28 mouse cellular contexts compared by ENCODE assay signal in genomic region chr9:113302429-113302828, GRCm38 (mm10).
DNase-seq lines count a peak whose midpoint lies in the region; ATAC-seq and TF ChIP-seq lines count a peak whose summit lies in the region.
"Had no signal": no experiment of that assay in that cellular context is flagged by ENCODE, and none has a peak within 500 bp of the region (broad histone marks: within the 10 kb centered on the region; RNA-seq: fewer than 3 reads in every experiment).

No protein-coding gene starts in this region.

- WGBS in embryonic facial prominence, embryonic 14.5 days = 28% methylated on average over 1 of the region's 1 CpGs
- WGBS in embryonic facial prominence, embryonic 10.5 days = 68% methylated on average over 1 of the region's 1 CpGs
- WGBS in midbrain, postnatal 0 days = 39% methylated on average over 1 of the region's 1 CpGs
- 32% methylated on average over 1 of the region's 1 CpGs for WGBS in midbrain, embryonic 16.5 days

- H3K27ac ChIP-seq in embryonic facial prominence, embryonic 14.5 days (replicated peaks; ENCODE audit: low read depth, low read length) = no peak overlapping the region
- no peak overlapping the region for H3K27ac ChIP-seq in embryonic facial prominence, embryonic 10.5 days (replicated peaks)
- H3K27ac ChIP-seq in midbrain, postnatal 0 days (ENCODE audit: low read depth, low read length) = no peak overlapping the region
- no peak overlapping the region for H3K27ac ChIP-seq in midbrain, embryonic 16.5 days (ENCODE audit: low read length)
- H3K27ac ChIP-seq in cortical plate, adult 2 months (ENCODE audit: insufficient read depth, low read length) = peak overlapping the region; percentile 3; the same call in 1 of the 2 replicates
- H3K27ac ChIP-seq: forebrain, embryonic 10.5 days; heart, adult 2 months; heart, embryonic 13.5 days; hindbrain, embryonic 12.5 days; limb, embryonic 10.5 days; liver, embryonic 15.5 days; lung, embryonic 15.5 days; macrophage; midbrain, embryonic 15.5 days; stomach, postnatal 0 days had no signal

- no peak for ATAC-seq in embryonic facial prominence, embryonic 14.5 days (ENCODE audit: low read depth)
- no peak for ATAC-seq in midbrain, postnatal 0 days (ENCODE audit: low FRiP score)
- ATAC-seq in midbrain, embryonic 16.5 days = no peak
- ATAC-seq: activated CD4-positive, CD25-positive, alpha-beta regulatory T cell, adult 4 months; forebrain, postnatal 0 days; midbrain, embryonic 15.5 days; Patski had no signal

- peak; percentile 3 for DNase-seq in embryonic facial prominence, embryonic 14.5 days (ENCODE audit: low spot score)
- no peak for DNase-seq in embryonic facial prominence, embryonic 10.5 days (ENCODE audit: low spot score)
- peak; percentile 14 for DNase-seq in midbrain, postnatal 0 days (ENCODE audit: low spot score)
- DNase-seq in adrenal gland, adult 8-10 months = peak; percentile 77
- no peak for DNase-seq in layer of hippocampus, postnatal 14 days (ENCODE audit: low spot score in 2 of 2)
- DNase-seq in lung, postnatal 10 days = no peak
- DNase-seq: cerebellum, adult 9-10 months; forebrain, postnatal 0 days; gastrocnemius, postnatal 25 days; heart, adult 2 months; kidney, adult 2 months; kidney, postnatal 14 days; liver; thymus, adult 2 months; thymus, postnatal 4 days had no signal

- H3K9ac ChIP-seq in embryonic facial prominence, embryonic 14.5 days (ENCODE audit: low read depth, low read length) = no peak overlapping the region
- H3K9ac ChIP-seq in midbrain, postnatal 0 days (replicated peaks; ENCODE audit: low read length, poor library complexity, severe bottlenecking) = no peak overlapping the region
- no peak overlapping the region for H3K9ac ChIP-seq in midbrain, embryonic 16.5 days (ENCODE audit: low read depth, low read length)
- H3K9ac ChIP-seq: forebrain, postnatal 0 days; heart, embryonic 13.5 days; hindbrain, embryonic 12.5 days; liver, embryonic 15.5 days; lung, embryonic 15.5 days; midbrain, embryonic 15.5 days had no signal

- H3K4me2 ChIP-seq in embryonic facial prominence, embryonic 14.5 days (ENCODE audit: low read depth, low read length) = no peak overlapping the region
- no peak overlapping the region for H3K4me2 ChIP-seq in midbrain, postnatal 0 days (ENCODE audit: low read depth, low read length, poor library complexity, severe bottlenecking)
- H3K4me2 ChIP-seq in midbrain, embryonic 16.5 days (ENCODE audit: low read length) = no peak overlapping the region
- H3K4me2 ChIP-seq: heart, embryonic 13.5 days; hindbrain, embryonic 12.5 days; liver, embryonic 15.5 days; lung, embryonic 15.5 days; midbrain, embryonic 15.5 days had no signal

- no peak for TF ChIP-seq CTCF in midbrain, postnatal 0 days (IDR thresholded peaks at IDR 0.05)
- TF ChIP-seq CTCF in cortical plate, adult 2 months (IDR thresholded peaks at IDR 0.05; ENCODE audit: extremely low read depth, insufficient read depth, low read length) = no peak

- no peak for TF ChIP-seq POLR2A in cortical plate, adult 2 months (IDR thresholded peaks at IDR 0.05; ENCODE audit: extremely low read depth, insufficient read depth, low read length)

- no peaks in the 10 kb centered on the region for H3K4me1 ChIP-seq in embryonic facial prominence, embryonic 14.5 days (ENCODE audit: control insufficient read depth, insufficient read depth, low read length)
- peaks cover 7% of the 10 kb centered on the region for H3K4me1 ChIP-seq in embryonic facial prominence, embryonic 10.5 days
- no peaks in the 10 kb centered on the region; the same call in 1 of the 2 replicates for H3K4me1 ChIP-seq in midbrain, postnatal 0 days (ENCODE audit: insufficient read depth, low read length)
- H3K4me1 ChIP-seq in midbrain, embryonic 16.5 days (ENCODE audit: control insufficient read depth, insufficient read depth, low read length) = peaks cover 12% of the 10 kb centered on the region; the same call in 1 of the 2 replicates
- H3K4me1 ChIP-seq in cortical plate, adult 2 months (ENCODE audit: control insufficient read depth, insufficient read depth, low read length) = peaks cover 5% of the 10 kb centered on the region
- H3K4me1 ChIP-seq: limb, embryonic 10.5 days; liver, embryonic 15.5 days; lung, embryonic 15.5 days had no signal

- no peak overlapping the region for H3K4me3 ChIP-seq in embryonic facial prominence, embryonic 14.5 days (ENCODE audit: low read depth, low read length)
- H3K4me3 ChIP-seq in embryonic facial prominence, embryonic 10.5 days = no peak overlapping the region
- H3K4me3 ChIP-seq in midbrain, postnatal 0 days (ENCODE audit: low read depth, low read length) = no peak overlapping the region
- no peak overlapping the region for H3K4me3 ChIP-seq in midbrain, embryonic 16.5 days (ENCODE audit: low read depth, low read length)
- H3K4me3 ChIP-seq in cortical plate, adult 2 months (ENCODE audit: insufficient read depth, low read length) = no peak overlapping the region
- H3K4me3 ChIP-seq: forebrain, embryonic 10.5 days; heart, adult 2 months; heart, embryonic 13.5 days; hindbrain, embryonic 12.5 days; limb, embryonic 10.5 days; liver, embryonic 15.5 days; lung, embryonic 15.5 days; midbrain, embryonic 15.5 days had no signal

- no peaks in the 10 kb centered on the region for H3K36me3 ChIP-seq in embryonic facial prominence, embryonic 14.5 days (ENCODE audit: control insufficient read depth, insufficient read depth, low read length)
- H3K36me3 ChIP-seq in embryonic facial prominence, embryonic 10.5 days (replicated peaks) = no peaks in the 10 kb centered on the region
- no peaks in the 10 kb centered on the region for H3K36me3 ChIP-seq in midbrain, postnatal 0 days (ENCODE audit: insufficient read depth, low read length)
- H3K36me3 ChIP-seq in midbrain, embryonic 16.5 days (ENCODE audit: control insufficient read depth, insufficient read depth, low read length) = no peaks in the 10 kb centered on the region
- H3K36me3 ChIP-seq: forebrain, embryonic 10.5 days; heart, embryonic 13.5 days; hindbrain, embryonic 12.5 days; limb, embryonic 10.5 days; liver, embryonic 15.5 days; lung, embryonic 15.5 days; midbrain, embryonic 15.5 days had no signal

- no peaks in the 10 kb centered on the region for H3K9me3 ChIP-seq in embryonic facial prominence, embryonic 14.5 days (ENCODE audit: control insufficient read depth, low read length)
- H3K9me3 ChIP-seq in embryonic facial prominence, embryonic 10.5 days = no peaks in the 10 kb centered on the region
- no peaks in the 10 kb centered on the region for H3K9me3 ChIP-seq in midbrain, postnatal 0 days (ENCODE audit: low read length)
- no peaks in the 10 kb centered on the region for H3K9me3 ChIP-seq in midbrain, embryonic 16.5 days (replicated peaks; ENCODE audit: control insufficient read depth, low read length, poor library complexity, severe bottlenecking)
- H3K9me3 ChIP-seq: forebrain, embryonic 10.5 days; heart, embryonic 13.5 days; hindbrain, embryonic 12.5 days; limb, embryonic 10.5 days; liver, embryonic 15.5 days; lung, embryonic 15.5 days; midbrain, embryonic 15.5 days had no signal

- H3K27me3 ChIP-seq in embryonic facial prominence, embryonic 14.5 days (replicated peaks; ENCODE audit: control insufficient read depth, insufficient read depth, low read length) = no peaks in the 10 kb centered on the region
- no peaks in the 10 kb centered on the region for H3K27me3 ChIP-seq in embryonic facial prominence, embryonic 10.5 days (replicated peaks; ENCODE audit: low read depth, poor library complexity, severe bottlenecking)
- H3K27me3 ChIP-seq in midbrain, postnatal 0 days (ENCODE audit: insufficient read depth, low read length) = no peaks in the 10 kb centered on the region
- H3K27me3 ChIP-seq in midbrain, embryonic 16.5 days (ENCODE audit: control insufficient read depth, insufficient read depth, low read depth, low read length) = no peaks in the 10 kb centered on the region
- H3K27me3 ChIP-seq: heart, embryonic 13.5 days; hindbrain, embryonic 12.5 days; liver, embryonic 15.5 days; lung, embryonic 15.5 days; midbrain, embryonic 15.5 days had no signal

Comparison
In these comparisons a context has a peak if more than half of its experiments do, and no peak if none do; other contexts are left out.
1. DNase-seq: peak in embryonic facial prominence, embryonic 14.5 days (single experiment), midbrain, postnatal 0 days (single experiment) and adrenal gland, adult 8-10 months (single experiment); none in embryonic facial prominence, embryonic 10.5 days (single experiment), layer of hippocampus, postnatal 14 days (0 of 2) and lung, postnatal 10 days (single experiment).